Mouse (Mus musculus) megakaryocyte, embryonic 14.5 days (primary cell): ENCODE data around the gene Cenpo. TPM values are rescaled to one million over a fixed set of nuclear protein-coding genes. Genes with fewer than 3 reads are reported as not detected.

Experiments
- H3K27me3 ChIP-seq: replicated peaks from 2 replicates; pipeline ENCODE3; 2012; ENCODE audit warnings: inconsistent platforms
- H3K36me3 ChIP-seq: replicated peaks from 2 replicates; pipeline ENCODE3; 2012; ENCODE audit warnings: low read length, inconsistent platforms, mixed read lengths
- H3K4me1 ChIP-seq: 2 replicates; pipeline ENCODE4 v1.6.1; 2012; ENCODE audit warnings: inconsistent platforms
- H3K4me3 ChIP-seq: replicated peaks from 2 replicates; pipeline ENCODE3; 2012; ENCODE audit warnings: moderate library complexity, mild to moderate bottlenecking, inconsistent platforms
- H3K9me3 ChIP-seq: 2 replicates; pipeline ENCODE4 v1.6.1; 2012; ENCODE audit warnings: inconsistent platforms
- FLI1 ChIP-seq: IDR thresholded peaks from 2 replicates; pipeline ENCODE4 v1.6.1; 2012; ENCODE audit warnings: low read length, inconsistent platforms, mixed read lengths
- GATA1 ChIP-seq: IDR thresholded peaks from 3 replicates; pipeline ENCODE4 v1.6.1; 2012; ENCODE audit warnings: mixed read lengths, low read length, inconsistent platforms, borderline replicate concordance
- polyA plus RNA-seq: library from polyadenylated mRNA; stranded (reverse); fragments of >175 nt; gene quantifications from 2 replicates; pipeline ENCODE4 v1.2.3, GENCODE M21; 2012; ENCODE audit warnings: low replicate concordance; ENCODE audit not compliant: insufficient read depth

Gene Cenpo
- polyA plus RNA-seq, 1 experiment: 1.7 TPM

- Histone ChIP-seq H3K36me3 (peaks cover 28% of the 10 kb centered on the region), H3K27me3 (no peaks in the 10 kb centered on the region), H3K4me1 (peaks cover 36% of the 10 kb centered on the region), H3K4me3 (no peak overlapping the region), H3K9me3 (no peaks in the 10 kb centered on the region)
- TF ChIP-seq FLI1: no peak
- no peak for TF ChIP-seq GATA1
These were observed 3.4 kb upstream of the Cenpo start for GRCm38 (mm10) chr12:4237481-4237880.

GRCm38 (mm10) chr12:4232777-4233176 is 1.3 kb downstream of the Cenpo start:
- TF ChIP-seq GATA1: no peak
- TF ChIP-seq FLI1: no peak
- Histone ChIP-seq H3K36me3 (peaks cover 63% of the 10 kb centered on the region), H3K4me3 (peak overlapping the region; percentile 99), H3K9me3 (no peaks in the 10 kb centered on the region), H3K4me1 (peaks cover 32% of the 10 kb centered on the region), H3K27me3 (no peaks in the 10 kb centered on the region)

DNA sequence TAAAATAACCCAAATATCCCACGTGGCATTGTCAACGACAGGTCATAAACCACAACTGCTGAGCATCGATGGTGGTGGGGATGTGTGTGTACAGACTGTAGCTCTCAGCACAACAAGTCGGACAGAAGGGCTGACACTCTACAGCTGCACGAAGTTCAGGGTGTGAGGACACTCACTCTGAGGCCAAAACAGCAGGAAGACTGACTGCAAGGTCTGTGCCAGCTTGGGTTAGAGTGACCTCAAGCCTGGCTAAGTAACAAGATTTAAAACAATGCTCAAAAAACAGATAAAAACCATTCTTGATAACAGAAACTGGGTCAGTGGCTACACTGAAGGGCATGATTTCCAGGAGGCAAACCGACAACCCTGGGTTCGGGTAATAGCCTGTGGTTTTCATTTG is 3.9 kb downstream of the Cenpo start:
- peaks cover 67% of the 10 kb centered on the region for H3K36me3 ChIP-seq
- no peaks in the 10 kb centered on the region for H3K27me3 ChIP-seq
- no peak overlapping the region for H3K4me3 ChIP-seq
- H3K9me3 ChIP-seq: no peaks in the 10 kb centered on the region
- TF ChIP-seq FLI1 (no peak), GATA1 (no peak)
- peaks cover 32% of the 10 kb centered on the region for H3K4me1 ChIP-seq

- Histone ChIP-seq H3K36me3 (peaks cover 89% of the 10 kb centered on the region), H3K4me1 (peaks cover 17% of the 10 kb centered on the region)
These were observed 21.2 kb downstream of the Cenpo start for GRCm38 (mm10) chr12:4212908-4213307.

GRCm38 (mm10) chr12:4211174-4211573 is 22.9 kb downstream of the Cenpo start:
- TF ChIP-seq GATA1: no peak
- no peak for TF ChIP-seq FLI1
- Histone ChIP-seq H3K9me3 (no peaks in the 10 kb centered on the region), H3K4me1 (peaks cover 17% of the 10 kb centered on the region), H3K27me3 (no peaks in the 10 kb centered on the region), H3K36me3 (peaks cover 83% of the 10 kb centered on the region), H3K4me3 (peak overlapping the region; percentile 19)

More at GRCm38 (mm10) chr12:4212908-4213307, 21.2 kb downstream of the Cenpo start:
- TF ChIP-seq GATA1: no peak
- TF ChIP-seq FLI1: no peak
- H3K27me3 ChIP-seq: no peaks in the 10 kb centered on the region
- no peaks in the 10 kb centered on the region for H3K9me3 ChIP-seq
- H3K4me3 ChIP-seq: no peak overlapping the region

GRCm38 (mm10) chr12:4209196-4209595 is 24.9 kb downstream of the Cenpo start:
- Histone ChIP-seq H3K36me3 (peaks cover 80% of the 10 kb centered on the region), H3K4me3 (no peak overlapping the region), H3K4me1 (peaks cover 17% of the 10 kb centered on the region), H3K9me3 (no peaks in the 10 kb centered on the region), H3K27me3 (no peaks in the 10 kb centered on the region)
- TF ChIP-seq GATA1: no peak
- TF ChIP-seq FLI1: no peak

GRCm38 (mm10) chr12:4208405-4209133 is 25.5 kb downstream of the Cenpo start:
- Histone ChIP-seq H3K36me3 (peaks cover 74% of the 10 kb centered on the region), H3K9me3 (no peaks in the 10 kb centered on the region), H3K4me3 (peak overlapping the region; percentile 79), H3K4me1 (peaks cover 17% of the 10 kb centered on the region), H3K27me3 (no peaks in the 10 kb centered on the region)
- TF ChIP-seq GATA1: no peak
- no peak for TF ChIP-seq FLI1

DNA sequence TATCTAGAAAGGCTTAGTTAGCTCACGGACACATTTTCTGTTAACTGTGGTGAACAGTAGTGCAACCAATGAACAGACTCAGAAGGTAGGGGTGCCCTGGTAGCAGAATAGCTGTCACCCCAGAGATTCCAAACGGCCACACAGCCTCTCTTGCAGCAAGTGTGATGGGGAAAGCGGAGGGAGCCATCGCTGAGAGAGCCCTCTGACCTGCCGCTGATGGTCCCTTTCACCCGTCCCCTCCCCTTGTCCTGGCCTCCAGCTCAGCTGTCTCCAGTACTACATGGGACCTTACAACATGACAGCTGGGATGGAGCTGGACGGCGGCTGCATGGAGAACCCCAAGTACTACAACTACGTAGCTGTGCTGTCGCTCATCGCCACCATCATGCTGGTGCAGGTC is 28.0 kb downstream of the Cenpo start:
- no peaks in the 10 kb centered on the region for H3K9me3 ChIP-seq
- no peaks in the 10 kb centered on the region for H3K27me3 ChIP-seq
- TF ChIP-seq FLI1 (no peak), GATA1 (no peak)
- peak overlapping the region; percentile 20 for H3K4me3 ChIP-seq
- H3K36me3 ChIP-seq: peaks cover 59% of the 10 kb centered on the region
- peaks cover 15% of the 10 kb centered on the region for H3K4me1 ChIP-seq

DNA sequence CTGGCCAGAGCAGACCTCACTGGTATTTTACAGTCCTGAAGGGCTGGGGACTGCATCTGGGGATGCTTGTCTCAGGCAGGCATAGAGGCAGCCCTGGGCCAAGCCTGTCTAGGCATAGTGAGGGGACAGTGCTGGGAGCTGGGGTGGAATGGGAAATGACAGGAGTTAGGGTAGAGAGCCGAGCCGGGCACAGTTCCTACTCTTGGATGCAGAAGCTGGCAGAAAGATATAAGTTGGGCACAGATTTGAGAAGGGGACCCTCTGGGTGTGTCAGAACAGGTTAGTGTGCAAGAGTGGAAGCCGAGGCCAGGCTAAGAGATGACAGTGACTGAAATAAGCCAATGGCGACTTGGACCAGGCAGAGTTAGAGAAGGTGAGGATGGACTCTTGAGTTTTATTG is 31.9 kb downstream of the Cenpo start:
- Histone ChIP-seq H3K27me3 (no peaks in the 10 kb centered on the region), H3K4me3 (no peak overlapping the region), H3K4me1 (peaks cover 20% of the 10 kb centered on the region), H3K9me3 (no peaks in the 10 kb centered on the region), H3K36me3 (peaks cover 43% of the 10 kb centered on the region)
- no peak for TF ChIP-seq FLI1
- TF ChIP-seq GATA1: no peak

DNA sequence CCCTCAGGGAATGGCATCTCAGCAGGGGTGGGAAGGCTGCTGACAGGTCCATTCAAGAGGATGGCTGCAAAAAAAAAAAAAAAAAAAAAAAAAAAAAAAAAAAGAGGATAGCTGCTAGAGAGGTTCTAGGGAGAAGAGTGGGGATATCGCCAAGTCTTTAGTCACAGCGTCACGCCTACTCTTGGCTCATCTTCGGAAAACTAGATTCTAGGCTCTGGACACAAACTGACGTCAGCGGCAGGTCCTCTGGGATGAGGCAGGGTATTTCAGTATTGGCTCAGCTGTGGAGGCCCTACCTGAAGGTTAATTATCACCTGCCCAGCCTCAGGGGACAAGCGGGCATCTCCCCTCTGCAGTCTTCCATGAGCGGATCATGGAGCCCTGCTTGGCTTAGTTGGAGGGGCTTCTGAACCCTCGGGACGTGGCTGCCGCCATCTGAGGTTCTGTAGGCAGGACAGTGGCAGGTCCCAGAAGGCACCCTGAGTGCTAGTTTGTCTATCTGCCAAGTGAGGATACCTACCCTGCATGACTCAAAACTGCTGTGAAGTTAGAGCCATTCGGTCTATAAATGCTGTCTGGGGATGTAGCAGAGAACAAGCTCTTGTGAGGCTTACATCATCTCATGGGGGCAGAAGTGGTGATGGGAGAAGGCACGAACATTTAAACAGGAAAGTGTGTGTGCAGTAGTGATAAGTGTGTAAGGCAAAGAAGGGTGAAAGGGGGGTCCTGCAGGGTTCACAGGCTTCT is 32.5 kb downstream of the Cenpo start:
- peaks cover 23% of the 10 kb centered on the region for H3K4me1 ChIP-seq
- peaks cover 38% of the 10 kb centered on the region for H3K36me3 ChIP-seq
- H3K27me3 ChIP-seq: no peaks in the 10 kb centered on the region
- TF ChIP-seq FLI1 (no peak), GATA1 (no peak)
- no peak overlapping the region for H3K4me3 ChIP-seq
- H3K9me3 ChIP-seq: no peaks in the 10 kb centered on the region
